Mouse (Mus musculus) embryonic facial prominence, embryonic 14.5 days (tissue): Measurements from ENCODE around the gene Ifitm7. TPM values are rescaled to one million over a fixed set of nuclear protein-coding genes. Genes with fewer than 3 reads are reported as not detected.
"Not testable (repeated sequence)": the region's sequence is repeated elsewhere in the genome, so short reads cannot be mapped to it uniquely, and the experiment has no call there.

Experiments used
- ATAC-seq: fragments of 200-750 bp; cut with Nextera tagmentation; 2 replicates; pipeline ENCODE4 v1.8.0; 2017; ENCODE audit warnings: low read depth, moderate number of reproducible peaks, moderate TSS enrichment
- DNase-seq: peaks from one replicate; pipeline ENCODE4 v3.0.0-alpha.2; 2015; ENCODE audit warnings: low spot score
- H3K27ac ChIP-seq: fragments of 300-500 bp; sonication (generic); replicated peaks from 2 replicates; pipeline ENCODE4 v1.5.1; 2014; ENCODE audit warnings: low read depth, mild to moderate bottlenecking, low read length, moderate library complexity
- H3K27me3 ChIP-seq: fragments of 300-500 bp; sonication (generic); replicated peaks from 2 replicates; pipeline ENCODE4 v1.6.1; 2014; ENCODE audit warnings: low read length; ENCODE audit not compliant: control insufficient read depth, insufficient read depth
- H3K36me3 ChIP-seq: fragments of 300-500 bp; sonication (generic); 2 replicates; pipeline ENCODE4 v1.6.1; 2014; ENCODE audit warnings: low read length, mixed read lengths; ENCODE audit not compliant: control insufficient read depth, insufficient read depth
- H3K4me1 ChIP-seq: fragments of 300-500 bp; sonication (generic); 2 replicates; pipeline ENCODE4 v1.6.1; 2014; ENCODE audit warnings: antibody characterized with exemption, low read length; ENCODE audit not compliant: control insufficient read depth, insufficient read depth
- H3K4me2 ChIP-seq: fragments of 300-500 bp; sonication (generic); 2 replicates; pipeline ENCODE4 v1.6.1; 2014; ENCODE audit warnings: low read depth, mild to moderate bottlenecking, low read length, moderate library complexity, mixed read lengths
- H3K4me3 ChIP-seq: fragments of 300-500 bp; sonication (generic); 2 replicates; pipeline ENCODE4 v1.5.1; 2014; ENCODE audit warnings: low read depth, mild to moderate bottlenecking, low read length
- H3K9ac ChIP-seq: fragments of 300-500 bp; sonication (generic); 2 replicates; pipeline ENCODE4 v1.6.1; 2014; ENCODE audit warnings: low read depth, mild to moderate bottlenecking, low read length, moderate library complexity, mixed read lengths
- H3K9me3 ChIP-seq: fragments of 300-500 bp; sonication (generic); 2 replicates; pipeline ENCODE4 v1.6.1; 2016; ENCODE audit warnings: low read length; ENCODE audit not compliant: control insufficient read depth
- WGBS: fragments of 180-500 bp; shearing (Covaris S2); extraction: QIAGEN DNeasy Blood & Tissue Kit; methylation state at CpG from one replicate; pipeline ENCODE4 v1.1.7; 2014; 5-methylcytosine and 5-hydroxymethylcytosine counted together
- polyA plus RNA-seq: library from polyadenylated mRNA; unstranded; fragments of >200 nt; fragmentation: Nextera tagmentation; extraction: Ambion mirVana; gene quantifications from 2 replicates; pipeline ENCODE4 v1.2.1, GENCODE M21; 2014

The Ifitm7 gene
- polyA plus RNA-seq, 1 experiment from 2014 or later = not detected

- no peak overlapping the region for H3K4me3 ChIP-seq
- no peaks in the 10 kb centered on the region for H3K9me3 ChIP-seq
- H3K27ac ChIP-seq = no peak overlapping the region
- H3K4me2 ChIP-seq = no peak overlapping the region
- 80% methylated on average over 11 of the region's 11 CpGs for WGBS
- H3K36me3 ChIP-seq = no peaks in the 10 kb centered on the region
- H3K4me1 ChIP-seq = no peaks in the 10 kb centered on the region
- DNase-seq (no peak), ATAC-seq (no peak)
- no peaks in the 10 kb centered on the region for H3K27me3 ChIP-seq
- no peak overlapping the region for H3K9ac ChIP-seq
Observed at GRCm38 (mm10) chr16:13992518-13993248, 6.0 kb upstream of the Ifitm7 start.

GRCm38 (mm10) chr16:13986197-13986573 lies 503 bp downstream of the Ifitm7 start:
- DNase-seq (no peak), ATAC-seq (no peak; the same call in 1 of the 2 replicates)
- Histone ChIP-seq H3K36me3 (no peaks in the 10 kb centered on the region), H3K27me3 (no peaks in the 10 kb centered on the region), H3K4me3 (peak overlapping the region; percentile 39), H3K9ac (peak overlapping the region; percentile 53; the same call in 1 of the 2 replicates), H3K4me2 (peak overlapping the region; percentile 66), H3K9me3 (no peaks in the 10 kb centered on the region), H3K27ac (no peak overlapping the region), H3K4me1 (no peaks in the 10 kb centered on the region)
- 62% methylated on average over 3 of the region's 3 CpGs for WGBS

DNA sequence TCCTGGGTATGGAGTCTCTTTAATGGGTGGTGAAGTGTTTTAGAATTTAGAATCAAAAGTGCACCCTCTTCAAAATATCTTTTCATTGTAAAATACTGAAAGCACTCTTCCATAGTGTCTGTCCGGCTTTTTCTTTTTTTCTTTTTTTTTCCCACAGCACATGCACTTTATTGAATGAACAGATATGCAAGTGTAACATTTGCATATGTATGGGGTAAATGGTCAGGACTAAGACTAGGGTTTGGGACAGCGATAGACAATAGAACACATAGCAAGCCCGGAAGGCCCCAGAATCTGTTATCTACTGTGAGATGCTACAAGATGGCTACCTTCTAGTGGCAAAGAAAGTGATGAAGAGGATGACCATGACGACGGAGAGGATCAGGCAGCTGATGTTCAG lies 3.5 kb downstream of the Ifitm7 start:
- Histone ChIP-seq H3K36me3 (no peaks in the 10 kb centered on the region), H3K4me1 (no peaks in the 10 kb centered on the region), H3K9ac (no peak overlapping the region), H3K9me3 (no peaks in the 10 kb centered on the region), H3K4me2 (no peak overlapping the region), H3K4me3 (no peak overlapping the region), H3K27ac (no peak overlapping the region), H3K27me3 (no peaks in the 10 kb centered on the region)
- WGBS = 92% methylated on average over 5 of the region's 5 CpGs
- ATAC-seq (no peak), DNase-seq (no peak)

DNA sequence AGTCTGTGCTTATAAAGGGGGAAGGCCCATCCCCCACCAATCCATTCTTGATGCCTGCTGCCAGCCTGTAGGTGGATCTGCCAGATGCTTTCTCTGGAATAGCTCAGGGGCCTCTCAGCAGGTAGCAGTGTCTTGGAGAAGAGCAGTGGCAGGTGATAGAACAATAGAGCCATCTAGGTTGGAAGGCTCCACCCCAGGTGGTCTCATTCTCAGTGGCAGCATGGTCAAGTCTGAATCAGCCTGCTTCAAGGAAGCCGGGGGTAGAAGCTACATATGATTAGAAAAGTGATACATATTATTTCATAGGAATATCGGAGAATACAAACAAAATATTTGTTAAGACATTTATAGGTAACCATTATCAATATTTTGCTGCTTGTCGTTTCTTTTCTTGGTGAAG lies 5.0 kb downstream of the Ifitm7 start:
- not testable (repeated sequence) for H3K27me3 ChIP-seq, ATAC-seq, H3K9me3 ChIP-seq, H3K4me3 ChIP-seq, H3K4me2 ChIP-seq, H3K4me1 ChIP-seq, DNase-seq, H3K27ac ChIP-seq, H3K36me3 ChIP-seq, H3K9ac ChIP-seq
- WGBS = 72% methylated on average over 3 of the region's 3 CpGs

DNA sequence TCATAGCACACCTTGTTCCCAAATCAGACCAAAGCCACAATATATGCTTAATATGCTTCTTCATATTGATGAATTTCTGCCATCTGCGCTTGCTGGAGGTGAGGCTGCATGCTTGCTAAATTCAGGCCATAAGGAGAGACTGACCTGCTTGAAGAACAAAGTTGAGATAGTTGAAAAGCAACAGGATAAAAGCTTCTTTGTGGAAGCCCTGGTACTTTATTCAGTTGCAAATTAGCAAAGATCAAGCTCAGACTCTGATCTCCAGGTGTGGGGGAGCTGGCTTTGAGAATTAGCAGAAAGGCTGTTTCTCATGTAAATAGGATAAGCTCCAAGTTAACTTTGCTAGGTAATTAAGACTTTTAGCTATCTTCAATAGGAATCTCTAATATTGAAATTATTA lies 9.7 kb downstream of the Ifitm7 start:
- 35% methylated on average over 1 of the region's 1 CpGs for WGBS
- not testable (repeated sequence) for DNase-seq, H3K9ac ChIP-seq, H3K27me3 ChIP-seq, H3K4me1 ChIP-seq, H3K36me3 ChIP-seq, H3K27ac ChIP-seq, H3K9me3 ChIP-seq, ATAC-seq, H3K4me3 ChIP-seq, H3K4me2 ChIP-seq

GRCm38 (mm10) chr16:13976358-13976896 lies 10.3 kb downstream of the Ifitm7 start:
- H3K36me3 ChIP-seq, DNase-seq, H3K27ac ChIP-seq, H3K4me1 ChIP-seq, ATAC-seq, H3K4me3 ChIP-seq, H3K9me3 ChIP-seq, H3K27me3 ChIP-seq, H3K9ac ChIP-seq, H3K4me2 ChIP-seq: not testable (repeated sequence)
- WGBS = 71% methylated on average over 4 of the region's 4 CpGs

GRCm38 (mm10) chr16:13972051-13972450 lies 14.6 kb downstream of the Ifitm7 start:
- Histone ChIP-seq H3K27ac (no peak overlapping the region), H3K9me3 (no peaks in the 10 kb centered on the region), H3K4me3 (no peak overlapping the region), H3K4me2 (no peak overlapping the region), H3K9ac (no peak overlapping the region), H3K4me1 (no peaks in the 10 kb centered on the region), H3K27me3 (no peaks in the 10 kb centered on the region), H3K36me3 (no peaks in the 10 kb centered on the region)
- ATAC-seq (no peak), DNase-seq (no peak)
- WGBS = 89% methylated on average over 8 of the region's 8 CpGs

DNA sequence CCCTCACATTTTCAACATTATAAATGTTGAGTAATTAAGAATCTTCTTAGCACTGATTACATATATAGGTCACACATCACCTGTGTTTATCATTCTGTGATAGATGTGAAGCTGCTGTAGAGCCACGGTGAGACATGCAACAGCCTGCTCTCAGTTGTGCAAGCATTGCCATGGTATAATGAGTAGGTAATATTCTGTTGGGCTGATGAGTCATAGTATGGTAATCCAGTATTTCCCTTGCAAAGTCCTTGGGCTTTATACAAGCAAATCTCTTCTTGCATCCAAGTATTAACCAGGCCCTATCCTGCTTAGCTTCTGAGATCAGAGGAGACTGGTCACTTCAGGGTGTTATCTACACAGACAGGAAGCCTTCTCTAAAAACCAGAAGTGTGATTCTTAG lies 17.6 kb downstream of the Ifitm7 start:
- no peaks in the 10 kb centered on the region for H3K4me1 ChIP-seq
- no peak overlapping the region for H3K27ac ChIP-seq
- H3K36me3 ChIP-seq = no peaks in the 10 kb centered on the region
- WGBS = 91% methylated on average over 1 of the region's 1 CpGs
- no peaks in the 10 kb centered on the region for H3K27me3 ChIP-seq
- H3K9me3 ChIP-seq = no peaks in the 10 kb centered on the region
- H3K4me3 ChIP-seq = no peak overlapping the region
- H3K9ac ChIP-seq = no peak overlapping the region
- no peak for ATAC-seq
- DNase-seq = no peak
- no peak overlapping the region for H3K4me2 ChIP-seq

GRCm38 (mm10) chr16:13962053-13962452 lies 24.6 kb downstream of the Ifitm7 start:
- ATAC-seq (no peak), DNase-seq (no peak)
- H3K27me3 ChIP-seq = no peaks in the 10 kb centered on the region
- H3K4me2 ChIP-seq = no peak overlapping the region
- no peak overlapping the region for H3K27ac ChIP-seq
- H3K9me3 ChIP-seq = no peaks in the 10 kb centered on the region
- H3K36me3 ChIP-seq = no peaks in the 10 kb centered on the region
- WGBS = 22% methylated on average over 1 of the region's 1 CpGs
- no peak overlapping the region for H3K9ac ChIP-seq
- no peak overlapping the region for H3K4me3 ChIP-seq
- H3K4me1 ChIP-seq = no peaks in the 10 kb centered on the region
